Mouse (Mus musculus): ENCODE measurements around the gene Ifnk.

DNA sequence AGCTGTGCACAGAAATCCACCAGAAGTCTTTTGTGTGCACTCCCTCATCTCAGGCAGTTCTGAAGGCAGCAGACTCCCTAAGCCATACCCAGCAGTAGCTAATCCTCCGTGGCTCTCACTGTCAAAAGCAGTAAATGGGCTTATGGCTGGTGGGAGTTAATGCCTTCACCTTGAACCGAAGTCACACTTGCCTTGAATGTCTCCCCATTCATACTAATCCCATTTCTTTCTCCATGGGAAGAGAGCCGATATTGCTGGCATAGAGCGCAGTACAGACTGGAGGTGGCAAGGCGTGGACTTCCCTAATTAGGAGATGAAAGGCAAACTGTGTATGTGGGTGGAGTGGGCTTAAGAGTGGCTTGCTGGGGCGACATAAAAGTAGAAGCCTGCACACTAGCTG, 35.9 kb upstream of the Ifnk start:
- TF ChIP-seq CTCF (IDR thresholded peaks at IDR 0.05; ENCODE audit: low read depth, low read length) (no peak), GATA1 (IDR thresholded peaks at IDR 0.05; ENCODE audit: borderline replicate concordance, low read length) (no peak)
